Mouse (Mus musculus): ENCODE measurements around the gene Mrm2.

Gene Mrm2

DNA sequence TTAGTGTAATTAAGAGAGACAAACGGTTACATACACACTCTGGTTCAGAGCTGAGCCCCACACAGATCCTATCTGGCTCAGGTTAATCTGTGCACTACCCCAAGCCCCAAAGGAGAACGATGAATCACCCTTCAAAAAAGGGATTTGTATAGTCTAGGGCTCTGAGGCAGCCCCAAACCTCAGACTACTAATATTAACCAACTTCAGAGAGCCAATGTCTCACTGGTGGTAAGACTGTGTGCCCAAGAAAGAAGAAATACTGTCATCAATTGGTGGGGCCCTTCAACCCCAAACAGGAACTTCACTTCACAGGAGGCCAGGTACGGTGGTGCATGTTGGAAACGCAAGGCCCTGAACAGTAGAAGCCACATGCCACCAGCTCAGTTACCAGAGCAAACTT lies 13.5 kb upstream of the Mrm2 start:
- no peak for DNase-seq (ENCODE audit: low read depth, low spot score)

DNA sequence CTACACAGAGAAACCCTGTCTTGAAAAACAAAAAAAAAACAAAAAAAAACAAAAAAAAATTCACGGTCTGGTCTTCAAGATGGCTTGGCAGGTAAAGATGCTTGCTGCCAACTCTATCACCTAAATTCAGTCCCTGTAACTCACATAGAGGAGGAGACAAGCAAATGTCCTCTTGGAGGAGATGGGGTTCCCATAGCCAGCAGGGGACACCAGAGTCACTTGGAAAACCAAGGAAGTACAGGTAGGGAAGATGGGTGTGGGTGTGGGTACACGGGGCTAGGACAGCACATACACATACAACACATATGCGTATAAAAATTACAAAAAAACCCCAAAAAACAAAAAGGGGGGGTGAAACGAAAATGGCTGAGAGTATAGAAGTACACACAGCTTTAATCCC lies 11.2 kb upstream of the Mrm2 start:
- no peak for DNase-seq (ENCODE audit: low read depth, low spot score)

DNA sequence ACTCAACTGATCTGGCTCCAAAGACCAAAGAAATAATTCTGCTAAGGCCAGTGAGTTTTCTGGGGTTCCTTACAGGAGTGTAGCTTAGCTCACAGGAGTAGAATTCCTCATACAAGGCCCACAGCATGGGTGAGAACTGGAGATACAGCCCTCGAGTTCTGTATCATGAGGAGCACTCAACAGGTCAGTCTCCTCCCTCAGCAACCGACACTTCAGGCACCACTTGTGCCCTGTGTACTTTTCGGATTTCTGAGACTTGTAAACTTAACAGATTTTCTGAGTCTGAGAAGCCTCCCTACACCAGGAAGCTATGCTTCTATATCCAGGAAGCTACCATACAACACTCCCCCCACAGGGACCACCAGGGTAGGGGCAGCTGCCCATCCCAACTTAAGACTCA lies 8.1 kb upstream of the Mrm2 start:
- DNase-seq (ENCODE audit: low read depth, low spot score) = no peak

DNA sequence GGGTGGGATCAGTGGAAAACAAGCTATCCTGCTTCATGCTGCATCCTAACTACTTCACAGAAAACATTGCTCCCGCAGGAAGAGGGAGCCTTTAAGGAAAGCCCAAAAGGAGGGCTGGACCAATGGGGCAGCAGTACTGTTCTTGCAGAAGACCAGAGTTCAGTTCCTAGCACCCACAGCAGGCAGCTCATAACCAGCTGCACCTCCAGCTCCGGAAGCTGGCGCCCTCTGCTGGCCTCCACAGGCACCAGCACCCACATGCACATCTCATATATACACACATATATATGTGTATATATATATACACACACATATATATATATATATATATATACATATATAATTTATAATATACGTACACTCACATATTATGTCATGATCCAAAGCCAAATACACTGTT lies 7.1 kb upstream of the Mrm2 start:
- no peak for DNase-seq (ENCODE audit: low read depth, low spot score)

DNA sequence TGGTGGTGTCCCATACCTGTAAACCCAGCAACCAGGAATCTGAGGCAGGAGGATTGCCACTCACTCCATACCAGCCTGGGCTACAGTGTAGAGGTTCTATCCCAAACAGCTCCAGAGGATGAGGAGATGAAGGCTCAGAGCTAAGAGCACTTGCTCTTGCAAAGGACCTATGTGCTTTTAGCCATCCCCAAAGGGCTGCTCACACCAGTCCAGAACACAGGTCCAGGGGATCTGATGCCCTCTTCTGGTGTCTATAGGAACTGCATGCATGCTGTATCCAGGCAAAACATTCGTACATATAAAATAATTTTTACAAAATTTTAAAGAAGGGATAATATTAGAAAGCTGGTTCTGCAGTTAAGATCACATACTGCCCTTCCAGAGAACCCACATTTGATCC lies 5.0 kb upstream of the Mrm2 start:
- peak; percentile 83 for DNase-seq (ENCODE audit: low read depth, low spot score)

DNA sequence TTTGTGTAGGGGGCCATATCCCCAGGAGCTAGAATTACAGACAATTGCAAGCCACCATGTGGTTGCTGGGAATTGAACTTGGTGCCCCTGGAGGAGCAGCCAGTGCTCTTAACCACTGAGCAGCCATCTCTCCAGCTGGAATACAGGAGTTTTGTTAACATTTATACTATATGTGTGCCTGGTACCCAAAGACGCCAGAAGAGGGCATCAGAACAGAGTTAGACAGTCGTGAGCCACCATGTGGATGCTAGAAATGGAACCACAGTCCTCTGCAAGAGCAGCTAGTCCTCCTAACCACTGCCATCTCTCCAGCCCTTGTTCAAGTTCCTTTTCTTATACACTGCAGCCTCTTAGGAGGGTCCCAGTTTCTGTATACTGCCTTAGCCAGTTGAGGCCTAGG lies 1.9 kb upstream of the Mrm2 start:
- DNase-seq (ENCODE audit: low read depth, low spot score) = peak; percentile 76

DNA sequence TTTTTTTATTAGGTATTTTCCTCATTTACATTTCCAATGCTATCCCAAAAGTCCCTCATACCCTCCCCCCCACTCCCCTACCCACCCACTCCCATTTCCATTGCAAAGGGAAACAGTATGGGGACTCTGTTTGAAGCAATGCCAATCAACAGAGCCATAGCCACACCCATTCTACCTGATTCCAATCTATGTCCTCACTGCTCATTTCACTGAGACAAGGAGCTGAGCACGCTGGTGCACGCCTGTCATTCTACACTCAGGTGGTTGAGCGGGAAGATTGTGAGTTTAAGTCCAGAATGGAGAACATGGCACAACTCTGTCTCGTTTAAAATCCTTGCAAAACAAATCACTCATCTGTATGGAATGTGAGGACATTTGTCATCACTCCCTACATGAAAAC lies 821 bp upstream of the Mrm2 start:
- DNase-seq (ENCODE audit: low read depth, low spot score) = peak; percentile 67

DNA sequence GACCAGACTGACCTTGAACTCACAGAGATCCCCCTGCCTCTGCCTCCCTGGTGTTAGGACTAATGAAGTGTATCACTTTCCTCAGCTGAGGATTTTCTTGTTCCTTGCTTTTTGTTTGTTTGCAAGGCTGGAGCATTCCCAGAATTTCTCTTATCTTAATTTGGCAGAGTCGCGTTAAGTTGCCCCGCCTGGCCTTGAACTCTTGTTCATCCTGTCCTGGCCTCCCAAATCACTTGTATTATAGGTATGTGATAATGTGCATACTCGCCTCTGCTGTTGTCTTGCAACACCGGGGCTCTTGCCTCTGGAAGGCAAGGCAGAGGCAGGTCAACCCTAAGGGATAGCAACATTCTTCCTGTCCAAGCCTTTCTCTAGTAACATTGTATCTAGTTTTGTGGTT lies 7.6 kb downstream of the Mrm2 start:
- DNase-seq (ENCODE audit: low read depth, low spot score) = no peak

DNA sequence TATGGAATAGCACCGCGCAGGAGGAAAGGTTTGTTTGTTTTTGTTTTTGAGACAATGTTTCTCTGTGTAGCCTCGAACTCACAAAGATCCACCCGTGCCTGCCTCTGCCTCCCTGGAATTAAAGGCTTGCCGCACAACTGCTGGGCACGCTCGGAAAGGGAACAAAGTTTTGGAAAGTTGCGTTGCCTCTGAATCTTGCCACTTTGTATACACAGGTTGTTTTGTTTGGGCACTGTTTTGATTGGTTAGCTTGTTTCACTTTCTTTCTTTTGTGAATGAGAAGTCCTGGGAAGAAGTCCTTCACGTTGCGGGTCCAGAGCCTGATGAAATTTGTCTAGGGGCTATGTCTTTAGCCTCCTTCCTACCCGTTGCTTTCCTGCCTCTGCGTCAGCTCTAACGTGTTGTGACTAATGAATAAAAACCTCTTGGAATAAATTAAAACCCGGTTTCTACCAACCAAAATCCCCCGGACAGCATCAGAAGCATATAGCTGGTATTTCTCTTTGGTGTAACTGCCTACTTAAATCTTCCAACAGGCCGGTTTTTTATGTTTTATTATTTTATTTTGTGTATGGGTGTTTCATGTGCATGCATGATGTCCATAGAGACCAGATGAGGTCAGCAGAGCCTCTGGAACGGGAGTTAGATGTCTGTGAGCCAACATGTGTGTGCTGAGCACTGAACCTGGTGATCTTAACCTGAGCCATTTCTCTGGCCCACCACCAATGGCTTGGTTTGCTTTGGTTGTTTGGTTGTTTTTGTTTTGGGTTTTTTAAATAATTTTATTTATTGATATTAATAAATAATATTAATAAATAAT lies 9.7 kb downstream of the Mrm2 start:
- peak; percentile 78 for DNase-seq (ENCODE audit: low read depth, low spot score)

DNA sequence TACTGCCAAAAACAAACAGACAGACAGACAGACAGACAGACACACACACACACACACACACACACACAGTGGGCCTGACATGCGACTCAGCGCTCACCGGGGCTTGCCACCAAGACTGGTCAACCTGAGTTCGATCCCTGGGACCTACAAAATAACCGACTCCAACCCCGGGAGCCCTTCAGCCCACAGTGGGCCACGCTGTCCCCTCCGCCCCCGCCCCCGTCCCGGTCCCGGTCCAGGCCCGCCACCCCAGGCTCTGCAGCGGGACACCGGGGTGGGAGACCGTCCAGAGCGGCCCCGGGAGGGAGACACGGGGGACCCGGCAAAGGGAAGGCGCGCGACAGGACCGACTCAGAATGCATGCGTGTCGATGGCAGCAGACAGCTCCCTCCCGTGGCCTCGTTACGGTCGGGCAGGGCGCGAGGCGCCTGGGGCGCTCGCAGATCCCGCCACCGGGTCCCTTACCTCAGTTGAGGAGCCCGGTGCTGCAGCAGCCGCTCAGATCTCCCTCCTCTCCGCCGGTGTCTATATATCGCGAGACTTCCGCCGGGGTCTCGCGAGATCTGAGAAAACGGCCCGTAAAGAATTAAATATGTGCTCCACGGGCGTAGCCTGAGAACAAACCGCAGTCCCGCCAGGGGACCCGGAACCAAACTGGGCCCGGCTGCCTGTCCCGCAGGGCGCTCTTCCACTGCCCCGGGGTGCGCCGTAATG lies 10.5 kb downstream of the Mrm2 start, which contains the start of the genes Mad1l1 and Nudt1:
Gene Mad1l1 (minus strand): TSS at position 511 of the 714 bp plus-strand sequence.
Gene Nudt1 (plus strand): TSS at position 615 of the 714 bp plus-strand sequence.
- peak; percentile 99 for DNase-seq (ENCODE audit: low read depth, low spot score)

DNA sequence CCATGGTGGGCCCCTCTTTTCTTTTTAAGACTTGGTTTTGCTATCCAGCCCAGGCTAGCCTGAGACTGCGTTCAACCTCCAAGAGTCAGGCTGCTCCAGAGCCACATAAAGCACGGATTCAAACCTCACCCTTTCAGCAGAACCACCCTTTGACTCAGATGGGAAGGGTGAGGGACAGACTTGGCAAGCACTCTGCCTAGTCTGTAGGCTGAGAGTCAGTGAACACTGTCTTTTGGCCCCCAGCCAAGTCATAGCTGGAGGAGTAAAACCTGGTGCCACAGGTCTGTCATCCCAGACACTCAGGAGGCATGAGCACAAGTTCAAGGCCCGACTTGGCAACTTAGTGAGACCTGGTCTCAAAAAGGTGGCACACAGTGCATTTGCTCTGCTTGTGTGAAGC lies 15.0 kb downstream of the Mrm2 start:
- DNase-seq (ENCODE audit: low read depth, low spot score) = peak; percentile 71

DNA sequence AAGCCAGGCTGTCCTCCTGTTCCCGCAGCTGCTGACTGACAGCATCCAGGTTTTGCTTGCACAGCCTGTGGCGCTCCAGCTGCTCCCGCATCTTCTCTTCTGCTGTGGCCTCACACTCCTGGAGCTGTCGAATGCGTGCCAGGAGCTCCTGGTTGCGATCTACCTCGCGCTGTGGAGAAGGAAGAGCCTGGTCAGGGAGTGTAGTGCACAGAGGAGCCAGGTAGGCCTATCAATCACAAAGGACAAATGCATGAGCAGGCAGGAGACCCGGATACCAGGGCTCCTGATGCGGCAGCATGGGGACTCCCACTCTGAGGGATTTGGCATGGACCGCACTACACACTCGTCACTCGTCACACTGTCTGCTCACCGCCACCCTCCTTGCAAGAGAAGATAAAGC lies 24.1 kb downstream of the Mrm2 start:
- no peak for DNase-seq (ENCODE audit: low read depth, low spot score)

DNA sequence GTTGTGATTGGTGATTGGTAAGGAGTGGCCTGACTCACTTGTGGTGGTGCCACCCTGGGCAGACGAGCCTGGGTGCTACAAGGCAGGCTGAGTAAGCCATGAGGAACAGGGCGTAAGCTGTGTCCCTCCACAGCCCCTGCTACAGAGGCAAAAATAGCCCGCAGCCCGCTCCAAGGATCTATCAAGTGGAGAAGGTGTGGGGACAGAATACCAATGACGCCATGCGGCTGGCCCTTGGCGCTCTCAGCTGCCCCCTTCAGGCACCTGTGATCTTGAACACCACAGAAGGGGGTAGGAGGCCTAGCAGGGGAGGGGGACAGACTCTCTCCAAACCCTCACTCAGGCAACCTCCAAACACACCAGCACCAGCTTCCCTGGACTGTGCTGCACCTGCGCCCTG lies 25.7 kb downstream of the Mrm2 start:
- no peak for DNase-seq (ENCODE audit: low read depth, low spot score)

DNA sequence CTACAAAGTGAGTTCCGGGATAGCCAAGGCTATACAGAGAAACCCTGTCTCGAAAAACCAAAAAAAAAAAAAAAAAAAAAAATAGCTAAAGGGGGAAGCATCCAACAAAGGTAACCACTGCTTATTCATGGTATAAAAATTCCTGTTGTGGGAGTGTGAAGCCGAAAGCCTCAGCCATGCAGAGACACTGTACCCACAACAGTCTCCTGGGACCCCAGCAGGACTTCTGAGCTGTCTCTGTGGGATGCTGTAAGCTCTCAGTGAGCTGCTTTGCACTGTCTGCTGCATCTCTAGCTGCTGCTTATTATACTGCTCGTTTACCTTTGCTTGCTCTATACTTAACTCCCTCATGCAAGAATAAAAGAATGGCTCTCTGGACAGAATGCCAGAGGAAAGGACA lies 33.4 kb downstream of the Mrm2 start:
- DNase-seq (ENCODE audit: low read depth, low spot score) = peak; percentile 86

DNA sequence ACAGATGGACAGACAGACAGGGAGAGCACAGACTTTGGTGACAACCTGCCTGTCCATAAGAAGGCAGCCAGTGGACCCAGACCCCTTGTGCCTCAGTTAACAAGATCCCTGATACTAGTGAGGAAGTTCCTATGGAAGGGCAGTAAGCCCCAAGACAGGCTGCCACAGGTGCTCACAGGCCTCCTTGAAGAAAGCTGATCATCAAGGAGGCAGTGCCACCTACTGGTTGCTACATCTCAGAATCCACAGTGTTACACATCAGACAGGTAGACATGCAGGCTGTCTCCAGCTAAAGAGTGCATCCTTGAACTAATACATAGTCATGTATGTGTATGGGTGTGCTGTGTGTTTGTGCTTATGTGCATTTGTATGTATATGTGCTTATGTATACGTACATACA lies 39.5 kb downstream of the Mrm2 start:
- peak; percentile 79 for DNase-seq (ENCODE audit: low read depth, low spot score)

DNA sequence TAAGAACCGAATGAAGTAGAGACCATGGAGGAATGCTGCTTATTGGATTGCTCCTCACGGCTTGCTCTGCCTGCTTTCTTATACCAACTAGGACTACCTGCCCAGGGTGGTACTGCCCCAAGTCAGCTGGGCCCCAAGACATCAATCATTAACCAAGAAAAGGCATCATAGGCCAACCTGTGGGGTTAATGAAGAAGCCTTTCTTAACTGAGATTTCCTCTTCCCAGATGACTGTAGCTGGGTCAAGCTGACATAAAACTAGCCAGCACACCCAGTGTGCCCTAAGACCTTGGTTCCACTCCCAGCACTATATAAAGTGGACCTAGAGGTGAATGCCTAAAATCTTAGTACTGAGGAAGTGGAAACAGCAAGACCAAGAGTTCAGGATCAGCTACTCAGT lies 42.5 kb downstream of the Mrm2 start:
- DNase-seq (ENCODE audit: low read depth, low spot score) = no peak

DNA sequence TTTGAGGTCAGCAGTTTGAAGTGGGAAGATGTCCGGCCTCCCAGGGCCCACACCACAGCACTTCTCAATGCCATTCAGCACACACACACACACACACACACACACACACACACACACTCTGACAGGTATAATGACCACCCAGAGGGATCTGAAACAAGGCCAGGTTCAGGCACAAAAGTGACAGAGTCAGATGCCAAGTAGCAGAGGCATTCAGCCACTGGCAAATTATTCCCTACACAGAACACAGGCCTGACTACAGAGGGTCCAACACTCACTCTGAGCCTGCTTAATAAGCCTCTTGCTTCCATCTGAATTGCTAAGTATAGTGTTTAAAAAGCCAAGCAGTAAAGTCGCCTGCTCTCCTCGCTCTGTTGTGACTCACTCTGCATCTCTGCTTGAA lies 43.4 kb downstream of the Mrm2 start:
- DNase-seq (ENCODE audit: low read depth, low spot score) = no peak

DNA sequence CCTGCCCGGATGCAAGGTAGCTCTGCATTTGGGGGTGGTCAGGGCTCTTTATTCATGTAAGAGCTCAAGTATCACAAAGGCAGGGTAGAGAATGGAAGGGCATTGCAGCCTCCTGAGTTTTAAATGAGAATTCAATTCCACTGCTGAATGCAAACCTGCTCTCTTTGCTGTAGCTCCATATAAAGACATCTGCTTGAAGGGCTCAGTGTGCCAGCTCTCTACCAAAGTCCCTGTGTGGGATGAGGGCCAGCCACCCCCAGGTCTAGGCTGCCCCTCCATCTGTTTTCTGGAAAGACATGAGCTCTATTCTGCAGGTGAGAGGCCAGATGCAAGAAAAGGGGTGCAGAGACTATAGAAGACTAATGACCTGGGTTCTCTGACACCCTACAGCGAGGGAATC lies 46.9 kb downstream of the Mrm2 start:
- no peak for DNase-seq (ENCODE audit: low read depth, low spot score)

DNA sequence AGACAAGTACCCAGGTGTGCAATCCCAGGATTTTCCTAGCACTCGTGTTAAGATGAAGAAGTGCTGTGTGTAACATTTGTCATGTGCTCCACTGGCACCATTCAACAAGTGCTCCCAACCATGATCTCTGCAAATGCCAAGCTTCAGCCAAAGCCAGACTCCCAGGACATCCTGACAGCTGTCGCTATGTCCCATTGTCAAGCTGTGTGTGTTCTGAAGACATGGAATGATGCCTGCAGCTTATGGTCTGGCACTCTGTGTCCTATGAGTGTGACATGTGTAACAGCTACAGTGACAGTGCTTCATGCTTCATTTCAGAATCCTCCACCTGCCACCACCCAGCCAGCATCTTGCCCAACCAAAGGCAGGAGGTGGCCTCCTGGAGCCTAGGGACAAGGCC lies 47.7 kb downstream of the Mrm2 start:
- DNase-seq (ENCODE audit: low read depth, low spot score) = no peak

DNA sequence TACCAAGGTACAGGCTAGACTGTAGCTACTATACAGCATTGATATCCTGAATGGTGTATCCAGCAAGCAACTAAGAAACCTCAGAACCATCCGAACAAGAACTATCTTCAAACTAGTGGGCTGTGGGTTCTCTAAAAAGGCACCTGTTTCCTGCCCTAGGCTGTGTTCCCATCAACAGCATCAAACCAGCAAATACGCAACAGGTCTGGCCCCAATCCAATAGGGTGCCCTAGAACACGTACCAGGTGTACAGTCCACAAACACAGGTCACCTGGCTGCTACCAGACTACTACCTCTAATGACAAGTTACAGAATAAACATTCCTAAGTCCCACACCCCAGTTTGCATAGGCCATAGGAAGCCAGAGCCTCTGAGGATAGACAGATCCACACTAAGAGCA lies 48.8 kb downstream of the Mrm2 start:
- DNase-seq (ENCODE audit: low read depth, low spot score) = no peak

DNA sequence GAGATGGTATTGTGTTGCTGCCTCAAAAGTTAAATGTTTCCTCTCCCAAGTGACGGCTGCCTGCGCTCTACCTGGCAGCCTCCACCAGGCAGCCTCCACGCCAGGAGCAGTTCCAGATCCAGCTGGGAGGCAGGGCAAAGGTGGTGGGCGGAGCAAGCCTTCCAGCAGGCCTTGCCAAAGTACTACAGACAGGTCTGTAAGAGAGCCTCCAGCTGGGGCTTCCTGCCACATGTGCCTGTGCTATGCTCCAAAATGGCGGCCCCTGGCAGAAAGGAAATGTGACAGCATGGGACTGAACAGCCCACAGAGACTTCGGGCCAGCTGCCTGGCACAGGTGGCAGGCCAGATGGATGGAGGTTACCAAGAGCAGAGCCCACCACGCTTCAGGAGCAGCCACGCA lies 49.3 kb downstream of the Mrm2 start:
- no peak for DNase-seq (ENCODE audit: low read depth, low spot score)

DNA sequence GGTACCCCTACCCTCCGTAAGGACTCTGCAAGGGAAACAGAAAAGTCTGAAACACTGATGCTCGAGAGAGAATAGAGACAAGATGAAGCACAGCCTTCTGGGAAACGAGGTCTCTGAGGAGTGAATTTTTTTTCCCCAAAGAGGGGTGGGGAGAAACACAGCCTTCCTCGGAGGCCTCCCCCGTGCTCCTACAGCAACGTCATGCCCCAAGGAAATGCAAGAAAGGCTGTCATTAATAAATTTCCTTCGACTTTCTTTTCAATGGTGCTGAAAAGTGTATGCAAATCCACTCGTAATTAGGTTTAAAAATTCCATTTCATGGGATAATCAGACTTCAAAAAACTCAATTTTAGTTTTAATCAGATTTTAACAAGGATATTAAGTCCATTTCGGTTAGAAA lies 51.5 kb downstream of the Mrm2 start:
- DNase-seq (ENCODE audit: low read depth, low spot score) = no peak

All from 3T3-L1 (cell line).